Mouse (Mus musculus) monocyte, adult 5-6 weeks (primary cell): ENCODE measurements at regions not wholly inside any gene's neighbourhood (a gene's known extent, or its start where the extent isn't known, plus 50 kb on each side); places are given as distances from the start of the nearest gene placed in this dataset.

Experiments used
- ATAC-seq: fragments of 153-309, 156-312 bp; replicated peaks from 2 replicates; pipeline ENCODE4 v1.8.0; 2017; ENCODE audit warnings: mild to moderate bottlenecking; ENCODE audit not compliant: low TSS enrichment, insufficient number of reproducible peaks, severe bottlenecking, poor library complexity, low FRiP score

DNA sequence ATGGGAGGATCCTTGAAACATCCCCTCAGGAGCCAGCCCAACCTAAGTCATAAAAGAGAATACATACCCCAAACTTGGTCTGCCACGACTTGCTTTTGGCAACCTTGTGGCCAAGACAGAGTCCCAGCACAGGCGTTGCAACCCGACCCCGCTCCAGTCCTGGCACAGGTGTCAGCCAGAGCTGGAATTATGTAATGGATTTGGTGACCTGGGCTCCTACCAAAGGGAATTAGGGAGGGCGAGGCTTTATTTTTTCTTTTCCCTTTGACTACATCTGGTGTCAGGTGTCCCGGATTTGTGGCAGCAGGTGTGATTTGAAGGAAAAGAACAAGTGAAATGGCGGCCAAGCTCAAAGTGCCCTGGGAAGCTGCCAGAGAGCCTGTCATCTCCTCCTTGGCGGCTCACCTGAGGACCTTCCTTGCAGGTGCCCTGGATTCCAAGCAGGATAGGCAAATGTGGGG is 212.9 kb downstream of the Mef2c start:
- ATAC-seq = no peak

DNA sequence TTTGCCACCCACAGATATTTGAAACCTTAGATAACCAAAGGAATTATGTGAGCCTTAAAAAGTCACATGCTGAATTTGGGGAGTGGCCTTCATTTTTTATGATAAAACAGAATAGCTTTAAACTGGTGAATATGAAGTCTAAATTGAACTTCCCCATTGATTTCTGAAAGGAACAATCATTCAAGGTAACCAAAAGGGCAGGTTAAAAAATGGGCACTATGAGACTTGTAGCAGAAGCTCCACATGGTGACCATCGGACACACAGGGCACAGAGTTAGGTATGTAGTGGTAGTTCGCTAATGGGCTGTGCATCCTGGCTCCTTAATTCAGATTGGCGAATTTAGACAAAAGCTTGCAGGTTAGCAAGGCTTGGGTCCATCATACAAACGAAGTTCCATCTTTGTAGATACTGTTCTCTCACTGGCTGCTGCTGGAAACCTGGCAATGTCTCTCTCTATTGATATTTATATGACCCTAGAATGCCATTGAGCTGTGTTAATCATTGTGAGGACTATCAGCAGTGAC is 213.9 kb downstream of the Mef2c start:
- no peak for ATAC-seq

DNA sequence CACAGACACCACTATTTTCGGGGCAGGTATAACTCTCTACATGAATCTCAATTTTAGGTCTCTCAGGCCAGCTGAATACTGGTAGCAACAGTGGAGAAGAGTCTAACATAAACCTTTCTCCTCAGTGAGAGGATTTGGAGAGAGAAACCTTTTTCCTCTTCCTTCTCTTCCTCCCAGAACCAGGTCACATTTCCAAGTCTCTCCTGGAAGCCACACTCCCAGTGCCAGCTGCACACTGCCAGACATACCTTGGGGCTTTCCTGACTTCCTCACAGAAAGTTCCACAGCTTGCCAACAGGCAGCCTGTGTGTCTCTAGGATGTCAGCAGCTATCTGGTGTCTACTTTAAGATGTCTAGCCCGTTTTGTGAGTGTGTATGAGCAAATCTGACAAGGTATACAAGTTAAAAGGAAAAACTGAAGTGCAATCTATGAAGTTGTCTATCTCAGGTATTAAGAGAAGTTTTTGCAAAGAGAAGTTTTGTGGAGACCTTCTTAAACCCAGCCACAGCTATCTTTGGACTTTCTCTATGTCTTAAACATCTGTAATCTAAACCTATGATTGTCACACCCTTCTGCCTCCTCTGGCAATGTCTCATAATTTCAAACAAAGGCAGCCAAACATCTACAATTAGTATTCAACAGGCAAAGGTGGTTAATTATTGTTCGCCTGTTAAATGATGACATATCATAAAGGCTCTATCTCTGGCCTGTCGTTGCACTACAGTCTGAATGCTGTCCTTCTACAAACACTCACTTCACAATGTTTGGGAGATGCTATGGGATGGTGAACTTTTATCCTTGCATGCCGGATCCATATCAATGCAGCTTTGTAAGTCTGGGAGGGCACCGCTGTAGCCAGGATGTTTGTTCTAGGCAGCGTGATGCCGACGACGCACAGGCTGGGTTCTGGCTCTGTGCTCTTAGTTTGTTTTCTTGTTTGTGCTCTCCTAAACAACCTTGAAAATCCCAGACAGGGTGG is 214.9 kb downstream of the Mef2c start:
- ATAC-seq = no peak

DNA sequence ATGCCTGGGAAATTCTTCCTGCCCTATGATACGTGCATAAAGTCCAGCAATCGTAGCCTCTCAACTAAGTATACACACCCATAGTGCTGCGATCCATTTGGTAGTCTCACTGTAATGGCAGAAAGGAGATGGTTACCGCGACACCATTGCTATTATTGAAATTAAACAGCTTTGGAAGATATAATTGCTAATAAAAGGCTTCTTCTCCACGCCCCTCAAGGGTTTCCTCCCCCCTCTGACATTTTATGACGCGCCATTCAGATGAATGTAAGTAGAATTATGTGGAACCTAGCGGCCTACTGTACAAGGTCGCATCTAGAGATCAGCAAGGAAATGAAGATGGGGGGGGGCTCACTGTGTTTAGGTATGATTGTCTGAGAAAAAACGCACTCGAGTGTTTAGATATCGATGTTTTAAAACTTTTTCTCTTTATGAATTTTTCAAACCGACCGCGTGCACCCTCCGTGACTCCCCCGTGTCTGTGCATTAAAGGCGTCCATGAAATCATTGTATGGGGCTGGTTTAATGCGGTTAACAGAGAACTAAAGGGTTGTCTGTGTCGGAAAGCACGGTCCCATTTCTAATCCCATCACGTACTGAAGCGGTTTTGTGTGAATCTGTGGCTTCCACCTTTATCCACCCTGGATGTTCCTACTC is 215.9 kb downstream of the Mef2c start:
- no peak for ATAC-seq

DNA sequence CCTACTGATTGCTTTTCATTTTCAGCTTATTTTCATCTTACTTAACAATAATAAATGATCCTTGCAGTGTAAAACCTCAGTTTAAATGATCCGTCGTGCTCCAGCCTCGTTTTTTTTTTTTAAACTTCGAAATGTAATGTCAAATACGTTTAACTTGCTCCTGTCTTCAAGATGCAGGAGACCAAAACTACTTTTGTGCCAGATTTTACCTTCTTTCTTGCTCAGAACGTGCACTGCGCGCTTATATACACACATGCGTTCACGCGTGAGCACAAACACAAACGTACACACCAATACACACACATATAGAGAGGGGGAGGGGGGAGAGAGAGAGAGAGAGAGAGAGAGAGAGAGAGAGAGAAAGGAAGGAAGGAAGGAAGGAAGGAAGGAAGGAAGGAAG is 216.5 kb downstream of the Mef2c start:
- ATAC-seq = no peak

DNA sequence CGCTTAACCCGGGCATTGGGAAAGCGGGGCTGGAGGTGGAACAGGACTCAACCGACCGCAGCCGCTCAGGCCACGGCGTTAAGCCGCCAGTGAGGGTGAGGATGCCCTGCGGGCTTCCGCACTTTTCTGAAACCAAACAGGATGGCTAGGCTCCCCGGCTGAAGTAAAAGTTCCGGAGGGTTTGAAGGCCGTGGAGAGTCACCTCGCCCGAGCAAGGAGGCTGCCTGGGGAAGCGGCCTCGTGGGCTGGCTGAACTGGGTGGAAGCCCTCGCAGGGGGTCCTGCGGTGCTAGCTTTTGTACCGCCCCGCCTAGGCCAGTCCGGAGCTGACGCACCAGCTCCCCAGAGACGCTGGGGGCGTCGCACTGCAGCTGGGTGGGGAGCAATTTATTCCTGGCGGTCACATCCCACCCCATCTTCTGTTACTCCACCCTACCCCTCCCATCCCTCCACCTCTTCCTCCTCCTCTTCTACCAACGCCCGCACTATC is 217.1 kb downstream of the Mef2c start:
- no peak for ATAC-seq

DNA sequence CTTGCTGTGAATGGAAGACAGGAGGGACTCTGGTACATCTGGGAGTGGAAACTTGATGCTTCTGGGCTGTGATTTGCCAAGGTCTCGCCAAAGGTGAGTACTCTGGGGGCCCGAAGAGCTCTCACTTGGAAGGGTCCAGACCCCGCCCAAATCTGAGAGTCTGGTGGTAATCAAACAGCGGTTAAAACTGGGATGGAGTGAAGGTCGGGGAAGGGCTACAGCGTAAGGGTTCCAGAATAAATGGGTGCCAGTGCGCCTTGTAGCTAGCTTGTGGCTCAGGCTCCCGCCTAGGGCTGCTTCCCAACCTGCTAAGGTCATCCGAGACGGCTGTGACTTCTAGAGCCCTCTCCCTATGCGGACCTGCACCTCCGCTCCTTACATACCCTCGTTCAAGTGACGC is 217.7 kb downstream of the Mef2c start:
- ATAC-seq = no peak

DNA sequence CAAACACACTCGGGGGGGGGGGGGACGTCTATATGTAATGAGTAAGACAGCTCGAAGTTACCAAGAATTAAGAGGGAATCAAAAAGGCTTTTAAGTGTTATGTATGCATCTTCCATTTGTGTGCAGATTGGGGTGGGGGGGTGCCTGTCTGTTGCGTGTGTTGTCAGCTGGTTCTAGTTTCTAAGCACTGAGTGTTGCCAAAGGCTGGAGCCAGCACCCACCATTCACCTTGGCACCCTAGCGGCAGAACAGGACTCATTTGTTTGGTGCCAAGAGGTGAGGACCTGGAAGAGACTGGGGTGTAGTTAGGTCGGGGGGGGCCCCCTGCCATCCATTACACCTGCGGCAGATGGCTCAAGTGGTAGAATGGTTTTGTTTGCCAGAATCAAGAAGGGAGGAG is 218.4 kb downstream of the Mef2c start:
- ATAC-seq = no peak

DNA sequence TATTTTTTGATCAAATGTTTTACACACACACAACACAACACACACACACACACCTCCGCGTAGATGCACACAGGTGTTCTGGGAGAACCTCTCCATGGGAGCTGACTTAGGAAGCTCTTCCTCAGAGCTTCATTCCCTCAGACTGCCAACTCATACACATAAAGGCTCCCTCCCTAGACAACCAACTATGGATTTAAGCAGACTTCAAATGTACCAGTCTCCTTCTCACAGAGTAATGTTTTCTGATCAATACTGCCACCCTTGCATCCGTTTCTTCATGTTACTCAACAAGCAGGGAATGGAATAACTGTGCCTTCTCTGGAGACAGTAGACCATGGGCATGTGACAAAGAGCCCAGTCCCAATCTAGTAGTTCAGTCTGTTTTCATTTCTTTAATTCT is 219.0 kb downstream of the Mef2c start:
- ATAC-seq = no peak

DNA sequence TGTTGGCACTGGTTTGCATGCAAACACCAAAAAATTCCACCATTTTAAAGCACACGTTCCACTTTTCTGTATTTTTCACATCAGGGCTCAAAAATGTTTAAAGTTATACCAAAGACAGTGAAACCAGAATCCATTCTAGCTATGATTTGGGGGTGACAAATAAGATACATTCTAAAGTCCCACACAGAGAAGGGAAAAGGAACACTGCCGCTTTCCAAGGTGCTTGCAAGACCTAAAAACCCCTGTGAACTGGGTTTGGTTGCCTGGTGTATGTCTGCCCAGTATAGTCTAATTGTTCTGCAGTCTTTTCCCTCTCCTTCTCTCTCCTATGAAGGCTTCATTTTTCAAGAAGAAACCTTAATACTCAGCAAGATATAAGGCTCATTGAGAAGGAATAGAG is 219.6 kb downstream of the Mef2c start:
- ATAC-seq = no peak

DNA sequence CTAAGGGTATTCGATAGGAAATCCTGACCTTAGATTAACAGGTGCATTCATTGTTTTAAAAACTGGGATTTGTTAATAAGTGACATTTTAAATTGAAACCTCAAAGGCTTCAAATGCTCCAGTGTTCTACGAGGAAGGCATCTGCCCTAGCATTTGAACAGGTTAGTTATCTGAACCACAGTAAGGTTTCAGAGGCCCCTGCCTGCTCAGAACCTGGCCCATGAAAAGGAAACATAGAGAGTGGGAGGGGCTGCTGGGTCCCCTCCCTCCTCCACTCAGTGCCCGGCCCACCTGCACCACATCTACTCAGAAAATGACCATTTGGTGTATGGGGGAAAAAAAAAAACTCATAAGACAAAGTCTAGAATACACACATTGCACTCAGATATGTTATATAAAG is 220.4 kb downstream of the Mef2c start:
- no peak for ATAC-seq

DNA sequence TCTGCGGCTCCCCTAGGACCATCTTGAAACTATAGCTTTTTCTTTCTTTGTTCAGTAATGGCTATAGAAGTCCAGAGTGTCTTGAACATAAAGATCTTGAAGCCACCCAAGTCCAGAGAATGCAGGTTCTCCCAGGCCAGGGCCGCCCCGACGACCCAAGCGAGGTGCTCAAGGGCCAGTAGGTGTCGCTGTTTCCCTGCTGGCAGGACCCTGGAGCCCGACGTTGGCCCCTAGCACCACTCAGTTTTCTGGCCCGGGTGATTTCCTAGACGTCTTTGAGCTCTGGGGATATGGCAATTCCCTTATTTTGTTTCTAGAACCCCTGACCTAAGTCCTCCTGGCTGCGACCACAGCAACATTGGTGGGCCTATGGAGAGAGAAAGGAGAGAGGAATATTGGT is 221.2 kb downstream of the Mef2c start:
- ATAC-seq = no peak

DNA sequence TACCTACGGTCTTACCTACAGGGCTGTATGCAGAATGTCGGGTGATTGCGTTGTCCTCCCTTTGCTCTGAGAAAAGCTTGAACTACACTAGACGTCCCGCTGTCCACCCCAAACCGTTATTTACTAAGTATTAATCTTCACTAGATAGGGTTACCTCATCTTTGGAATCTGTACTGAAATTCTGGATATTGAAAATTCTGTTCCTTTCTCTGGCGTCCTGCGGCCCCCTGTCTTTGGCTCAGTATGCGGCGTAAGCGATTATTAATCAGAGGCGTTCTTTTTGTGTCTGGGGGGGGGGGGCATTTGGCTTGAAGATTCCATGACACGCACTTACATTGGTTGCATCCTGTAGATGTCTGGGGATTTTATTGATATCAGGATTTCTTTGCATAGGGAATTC is 222.0 kb downstream of the Mef2c start:
- no peak for ATAC-seq

DNA sequence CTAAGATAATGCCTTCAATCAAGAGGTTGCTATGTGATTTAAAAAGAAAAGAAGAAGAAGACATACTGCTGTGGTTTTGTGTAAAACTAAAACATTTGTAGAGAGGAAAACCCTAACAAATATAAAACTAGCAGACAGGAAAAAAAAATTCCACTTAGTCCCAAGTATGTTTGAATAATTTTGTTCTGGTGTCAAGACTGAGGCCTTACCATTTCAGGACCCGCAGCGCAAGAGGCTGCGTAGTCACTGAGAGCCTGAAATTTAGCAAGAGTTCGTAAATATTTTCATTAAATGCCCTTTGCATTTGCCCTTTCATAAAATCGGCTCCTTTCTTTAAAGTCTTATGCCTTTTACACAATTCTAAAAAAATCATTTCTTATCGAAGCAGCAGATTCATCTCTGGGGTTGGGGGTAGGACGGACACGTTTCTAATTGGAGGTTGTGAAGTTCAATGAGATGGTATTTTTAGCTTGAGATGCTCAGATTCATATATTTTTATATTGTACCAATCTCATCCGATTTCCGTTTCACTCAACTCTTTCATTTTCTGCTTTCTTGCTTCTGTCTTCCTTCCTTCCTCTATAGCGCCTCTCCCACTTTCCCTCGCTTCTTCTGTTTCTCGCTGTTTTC is 222.6 kb downstream of the Mef2c start:
- ATAC-seq = no peak

DNA sequence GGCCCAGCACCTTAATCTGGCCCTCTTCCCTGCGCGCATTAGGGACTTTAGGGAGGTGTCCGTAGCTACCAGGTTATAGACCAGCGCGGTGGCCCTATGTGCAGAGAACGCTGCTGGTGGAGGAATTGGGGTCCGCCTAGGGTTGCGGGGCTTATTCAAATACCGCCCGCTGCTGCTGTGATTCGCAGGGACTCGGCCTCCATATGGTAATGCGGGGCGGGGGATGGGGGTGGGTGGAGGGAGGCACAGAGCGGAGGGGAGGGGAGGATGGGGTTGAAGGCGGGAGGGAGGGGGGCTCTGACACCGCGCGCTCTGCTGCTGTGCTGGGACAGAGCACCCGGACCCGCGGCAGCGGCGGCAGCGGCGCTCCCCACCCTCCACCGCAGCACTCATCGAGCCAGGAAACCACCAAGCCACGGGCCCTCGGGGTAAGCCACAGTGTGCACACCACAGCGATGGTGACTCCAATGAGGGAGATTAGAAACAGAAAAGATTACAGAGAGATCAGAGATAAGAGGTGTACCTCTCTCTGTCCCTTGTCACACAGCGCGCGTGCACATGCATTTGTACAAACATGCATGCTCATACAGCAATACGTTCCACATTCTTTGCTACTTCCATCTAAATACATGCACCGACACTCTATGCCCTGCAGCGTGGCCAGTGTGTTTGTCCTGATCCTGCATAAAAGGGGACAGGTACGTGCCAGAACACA is 223.4 kb downstream of the Mef2c start:
- no peak for ATAC-seq

DNA sequence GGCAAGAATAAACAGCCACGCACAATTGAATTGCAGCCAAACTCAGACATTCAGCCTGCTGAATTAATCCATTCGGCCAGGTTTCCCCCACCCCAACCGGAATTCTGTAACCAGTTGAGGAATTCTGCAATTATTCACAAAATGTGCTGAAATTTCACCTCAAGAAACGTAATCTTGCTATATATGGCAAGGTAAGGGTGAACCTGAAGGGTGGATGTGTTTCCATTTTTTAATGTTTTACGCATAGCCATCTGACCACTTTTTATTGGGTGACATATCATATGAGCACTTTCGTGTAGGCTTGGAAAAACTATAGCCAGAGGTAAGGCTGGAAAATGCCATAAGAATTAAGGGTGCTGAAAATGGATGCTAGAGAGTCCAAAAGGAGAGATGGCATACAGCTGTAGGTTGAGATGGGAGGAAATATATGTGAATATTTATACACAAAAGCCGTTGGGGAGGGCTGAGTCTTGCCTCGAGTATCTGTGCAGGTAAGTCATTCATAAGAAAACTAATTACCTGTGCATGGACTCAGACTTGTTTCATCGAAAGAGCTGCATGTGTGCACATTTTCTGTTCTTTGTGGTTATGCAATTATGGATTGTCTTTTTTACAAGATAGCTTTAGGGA is 224.0 kb downstream of the Mef2c start:
- no peak for ATAC-seq

DNA sequence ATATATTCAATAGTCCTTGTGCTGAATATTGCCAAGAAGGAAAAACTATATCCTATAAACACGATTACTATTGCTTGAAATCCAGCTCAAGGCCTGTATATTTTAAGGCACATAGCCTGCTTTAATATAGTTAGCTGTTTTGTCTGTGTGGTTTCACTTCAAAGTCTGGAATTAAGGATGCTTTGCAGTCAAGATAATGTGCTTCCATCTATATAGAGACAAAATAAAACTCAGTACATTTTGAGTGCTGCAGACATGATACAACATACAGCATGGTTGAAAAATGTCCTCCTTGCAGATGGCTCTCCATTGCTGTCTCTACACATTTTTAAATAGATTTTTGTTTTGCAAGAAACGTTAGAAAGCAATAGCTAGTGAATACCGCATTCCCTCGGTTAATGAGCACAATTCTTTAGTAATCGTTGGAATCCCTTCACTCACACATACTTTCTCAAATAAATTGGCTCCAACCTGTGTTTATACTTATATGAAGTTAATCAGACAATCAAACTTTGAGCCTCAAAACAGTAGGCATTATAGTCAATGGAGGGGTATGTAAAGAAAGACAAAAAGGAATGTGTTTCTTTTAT is 224.7 kb downstream of the Mef2c start:
- no peak for ATAC-seq
